Mouse (Mus musculus) ES-Bruce4 (cell line): ENCODE measurements at regions not wholly inside any gene's neighbourhood (a gene's known extent, or its start where the extent isn't known, plus 50 kb on each side); places are given as distances from the start of the nearest gene placed in this dataset.
"Not testable (repeated sequence)": the region's sequence is repeated elsewhere in the genome, so short reads cannot be mapped to it uniquely, and the experiment has no call there.

Experiments used
- H3K27ac ChIP-seq: 2 replicates; pipeline ENCODE4 v1.5.1; 2012; ENCODE audit warnings: low read length, inconsistent platforms; ENCODE audit not compliant: insufficient read depth
- H3K27me3 ChIP-seq: 2 replicates; pipeline ENCODE4 v1.6.1; 2012; ENCODE audit warnings: mild to moderate bottlenecking, low read length, inconsistent platforms; ENCODE audit not compliant: control insufficient read depth, poor library complexity, insufficient read depth, severe bottlenecking
- H3K36me3 ChIP-seq: 2 replicates; pipeline ENCODE4 v1.6.1; 2012; ENCODE audit warnings: inconsistent platforms, mild to moderate bottlenecking, low read length, moderate library complexity; ENCODE audit not compliant: control insufficient read depth, poor library complexity, insufficient read depth, severe bottlenecking
- H3K4me1 ChIP-seq: one replicate; pipeline ENCODE4 v1.8.1; 2011; ENCODE audit warnings: low read length; ENCODE audit not compliant: control insufficient read depth, insufficient read depth
- H3K4me3 ChIP-seq: 2 replicates; pipeline ENCODE4 v1.5.1; 2011; ENCODE audit warnings: low read depth, mild to moderate bottlenecking, low read length
- H3K9ac ChIP-seq: 2 replicates; pipeline ENCODE4 v1.6.1; 2012; ENCODE audit warnings: low read depth, mild to moderate bottlenecking, inconsistent platforms; ENCODE audit not compliant: poor library complexity, severe bottlenecking
- H3K9me3 ChIP-seq: replicated peaks from 2 replicates; pipeline ENCODE4 v1.6.1; 2012; ENCODE audit warnings: mild to moderate bottlenecking, low read length, inconsistent platforms; ENCODE audit not compliant: control insufficient read depth, poor library complexity, insufficient read depth, severe bottlenecking
- CTCF ChIP-seq: IDR thresholded peaks from one replicate; pipeline ENCODE4 v1.8.1; 2011; ENCODE audit warnings: low read depth, low read length
- EP300 ChIP-seq: IDR thresholded peaks from 2 replicates; pipeline ENCODE4 v1.6.1; 2011; ENCODE audit warnings: low read depth, low read length; ENCODE audit not compliant: insufficient read depth
- POLR2A ChIP-seq: IDR thresholded peaks from one replicate; pipeline ENCODE4 v1.8.1; 2011; ENCODE audit warnings: low read length; ENCODE audit not compliant: insufficient read depth

DNA sequence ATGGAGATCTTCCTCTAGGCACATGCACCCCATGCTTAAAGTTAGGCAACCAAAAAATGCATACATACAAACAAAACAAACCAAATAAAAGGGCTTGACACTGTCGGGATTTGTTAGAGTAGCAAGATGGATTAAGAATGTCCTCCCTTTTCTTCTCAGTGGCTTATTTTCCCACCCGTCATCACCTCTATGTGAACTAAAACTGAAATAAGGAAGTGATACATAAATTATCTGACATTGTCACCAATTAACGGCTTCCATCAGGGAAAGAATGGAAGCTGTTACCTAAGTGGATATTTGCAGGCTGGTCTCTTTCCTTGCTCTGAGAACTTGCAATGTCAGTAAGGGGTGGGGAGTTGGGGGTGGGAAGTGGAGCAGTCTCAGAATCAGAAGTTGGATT lies 541.5 kb downstream of the Diaph3 start:
- no peaks in the 10 kb centered on the region for H3K36me3 ChIP-seq
- H3K27me3 ChIP-seq = no peaks in the 10 kb centered on the region
- TF ChIP-seq CTCF = no peak
- no peak for TF ChIP-seq EP300
- TF ChIP-seq POLR2A = no peak
- H3K27ac ChIP-seq = no peak overlapping the region
- no peaks in the 10 kb centered on the region for H3K4me1 ChIP-seq
- H3K4me3 ChIP-seq = no peak overlapping the region
- no peak overlapping the region for H3K9ac ChIP-seq
- H3K9me3 ChIP-seq = peaks cover 8% of the 10 kb centered on the region

DNA sequence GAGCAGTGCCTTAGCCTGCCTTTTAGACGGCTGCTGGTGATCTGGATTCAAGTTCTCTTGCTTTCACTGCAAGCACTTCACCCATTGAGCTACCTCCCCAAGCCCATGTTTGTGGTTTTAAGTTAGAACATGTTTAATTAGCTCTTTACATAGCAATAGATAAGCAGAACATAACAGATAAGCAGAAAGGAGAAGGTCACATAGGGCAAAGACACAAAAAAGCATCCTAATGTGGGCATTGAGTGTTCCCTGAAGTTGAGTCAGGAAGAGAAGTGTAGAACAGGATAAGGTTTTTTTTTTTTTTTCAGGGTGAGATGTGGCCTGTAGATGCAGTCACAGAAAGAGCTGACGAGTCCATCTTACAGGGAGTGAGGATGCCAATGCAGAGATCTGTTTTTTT lies 552.5 kb downstream of the Diaph3 start:
- Histone ChIP-seq H3K9me3 (peaks cover 11% of the 10 kb centered on the region), H3K27ac (no peak overlapping the region), H3K9ac (no peak overlapping the region), H3K36me3 (no peaks in the 10 kb centered on the region), H3K27me3 (no peaks in the 10 kb centered on the region), H3K4me3 (no peak overlapping the region), H3K4me1 (no peaks in the 10 kb centered on the region)
- TF ChIP-seq CTCF = no peak

DNA sequence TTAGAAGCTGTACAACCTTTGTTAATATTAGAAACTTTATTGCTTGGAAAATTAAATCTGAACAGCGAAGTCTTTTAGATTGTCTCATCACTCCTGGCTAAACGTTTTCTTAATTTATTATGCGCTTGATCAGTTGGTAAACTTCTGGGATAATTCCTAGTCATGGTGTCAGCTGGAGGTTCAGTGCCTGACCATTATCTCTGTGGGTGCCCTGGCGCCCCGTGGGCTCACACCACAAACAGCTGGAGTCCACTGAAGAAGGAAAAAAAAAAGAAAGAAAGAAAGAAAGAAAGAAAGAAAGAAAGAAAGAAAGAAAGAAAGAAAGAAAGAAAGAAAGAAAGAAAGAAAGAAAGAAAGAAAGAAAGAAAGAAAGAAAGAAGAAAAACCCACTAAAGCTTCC lies 555.1 kb downstream of the Diaph3 start:
- H3K9ac ChIP-seq, H3K27me3 ChIP-seq, H3K9me3 ChIP-seq, H3K36me3 ChIP-seq, H3K4me1 ChIP-seq, H3K27ac ChIP-seq, H3K4me3 ChIP-seq: not testable (repeated sequence)

GRCm38 (mm10) chr14:86562728-86563127 lies 578.3 kb downstream of the Diaph3 start:
- H3K9me3 ChIP-seq = no peaks in the 10 kb centered on the region
- no peak overlapping the region for H3K9ac ChIP-seq
- H3K4me3 ChIP-seq = no peak overlapping the region
- TF ChIP-seq CTCF = peak; percentile 56
- TF ChIP-seq POLR2A = no peak
- TF ChIP-seq EP300 = no peak
- H3K4me1 ChIP-seq = no peaks in the 10 kb centered on the region
- no peaks in the 10 kb centered on the region for H3K36me3 ChIP-seq
- no peaks in the 10 kb centered on the region for H3K27me3 ChIP-seq
- H3K27ac ChIP-seq = no peak overlapping the region

DNA sequence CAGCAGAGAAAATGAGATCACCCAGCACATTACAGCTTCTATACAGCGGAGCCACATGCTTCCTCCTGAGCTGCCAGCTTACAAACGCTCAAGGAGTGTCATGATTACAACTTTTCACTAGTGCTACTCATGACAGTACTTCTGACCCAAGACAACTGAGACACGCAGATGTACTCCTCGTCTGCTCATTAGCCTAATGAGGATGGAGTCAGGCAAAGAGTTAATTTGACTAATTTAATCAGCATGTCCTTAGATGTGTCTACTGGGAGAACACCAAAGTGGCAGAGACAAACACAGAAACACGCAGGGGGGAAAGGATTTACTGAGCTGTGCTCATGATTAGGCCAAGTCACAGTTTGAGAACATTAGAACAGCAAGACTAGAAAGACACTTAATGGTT lies 603.0 kb downstream of the Diaph3 start:
- H3K9ac ChIP-seq = no peak overlapping the region
- H3K27ac ChIP-seq = no peak overlapping the region
- H3K4me1 ChIP-seq = no peaks in the 10 kb centered on the region
- H3K4me3 ChIP-seq = no peak overlapping the region
- H3K36me3 ChIP-seq = no peaks in the 10 kb centered on the region
- no peaks in the 10 kb centered on the region for H3K9me3 ChIP-seq
- no peaks in the 10 kb centered on the region for H3K27me3 ChIP-seq
- TF ChIP-seq CTCF = no peak
- TF ChIP-seq POLR2A = no peak
- no peak for TF ChIP-seq EP300

DNA sequence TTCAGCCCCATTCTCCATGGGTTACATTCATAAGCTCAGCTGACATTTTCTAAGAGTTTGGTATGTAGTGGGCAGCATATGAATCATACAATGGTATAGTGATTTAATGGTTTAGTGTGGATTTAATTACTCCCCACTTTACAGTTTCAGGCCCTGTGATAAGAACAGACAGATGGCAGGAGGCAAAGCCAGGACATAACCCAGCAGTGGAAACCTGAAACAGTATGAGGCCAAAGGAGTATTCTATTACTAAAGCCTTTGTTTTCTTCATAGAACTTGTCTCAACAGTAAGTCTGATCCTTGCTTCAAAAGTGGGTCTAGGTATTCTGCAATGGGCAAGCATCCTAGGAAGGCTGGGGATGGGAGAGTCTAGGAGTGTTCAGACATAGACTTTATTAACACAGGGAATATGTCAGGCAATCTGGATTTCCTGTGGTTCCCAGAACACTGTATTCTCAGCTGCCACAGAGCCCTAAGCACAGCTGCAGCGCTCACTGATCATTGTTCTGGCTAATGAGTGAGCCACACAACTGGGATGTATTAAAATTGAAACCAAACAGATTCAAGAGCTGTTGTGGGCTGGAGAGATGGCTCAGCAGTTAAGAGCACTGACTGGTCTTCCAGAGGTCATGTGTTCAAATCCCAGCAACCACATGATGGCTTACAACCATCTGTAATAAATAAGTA lies 604.6 kb downstream of the Diaph3 start:
- Histone ChIP-seq H3K36me3 (no peaks in the 10 kb centered on the region), H3K4me3 (no peak overlapping the region), H3K27ac (no peak overlapping the region), H3K27me3 (no peaks in the 10 kb centered on the region), H3K9ac (no peak overlapping the region), H3K4me1 (no peaks in the 10 kb centered on the region), H3K9me3 (no peaks in the 10 kb centered on the region)
- TF ChIP-seq EP300 (no peak), POLR2A (no peak), CTCF (no peak)
